In the genomic region with DNA sequence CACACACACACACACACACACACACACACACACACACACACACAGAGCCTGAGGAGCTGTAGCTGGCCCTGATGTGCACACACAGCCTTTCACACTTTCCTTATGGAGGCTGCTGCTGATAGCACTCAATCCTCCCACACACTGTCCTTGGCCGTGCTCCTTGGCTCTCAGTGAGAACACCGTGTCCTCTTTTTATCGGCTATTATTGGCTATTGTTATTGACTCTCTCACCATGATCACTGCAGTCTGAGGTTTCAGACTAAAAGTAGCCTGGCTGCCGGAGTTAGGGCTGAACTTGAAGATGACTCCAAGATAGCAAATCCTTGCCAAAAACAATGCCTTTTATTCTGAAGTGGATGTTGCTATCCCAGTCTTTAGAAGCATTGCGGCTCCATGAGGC, we compare ENCODE assay signal across 8 mouse cellular contexts. TPM values are rescaled to one million over a fixed set of nuclear protein-coding genes. Genes with fewer than 3 reads are reported as not detected.
DNase-seq lines count a peak whose midpoint lies in the region; ATAC-seq and TF ChIP-seq lines count a peak whose summit lies in the region.

No protein-coding gene starts in this region.

- peaks cover 8% of the 10 kb centered on the region; the same call in 1 of the 2 replicates for H3K4me1 ChIP-seq in forebrain, postnatal 0 days (ENCODE audit: insufficient read depth)
- H3K4me1 ChIP-seq in forebrain, embryonic 10.5 days = peaks cover 25% of the 10 kb centered on the region
- peaks cover 34% of the 10 kb centered on the region for H3K4me1 ChIP-seq in embryonic facial prominence, embryonic 14.5 days (ENCODE audit: control insufficient read depth, insufficient read depth, low read length)
- peaks cover 28% of the 10 kb centered on the region for H3K4me1 ChIP-seq in intestine, embryonic 14.5 days (replicated peaks; ENCODE audit: control insufficient read depth, insufficient read depth, low read length)
- H3K4me1 ChIP-seq in lung, embryonic 14.5 days (ENCODE audit: insufficient read depth) = peaks cover 20% of the 10 kb centered on the region

- no peak overlapping the region for H3K27ac ChIP-seq in forebrain, postnatal 0 days (ENCODE audit: low read depth, low read length)
- H3K27ac ChIP-seq in forebrain, embryonic 10.5 days = no peak overlapping the region
- H3K27ac ChIP-seq in embryonic facial prominence, embryonic 14.5 days (replicated peaks; ENCODE audit: low read depth, low read length) = peak overlapping the region; percentile 57; the same call in 1 of the 2 replicates
- no peak overlapping the region for H3K27ac ChIP-seq in intestine, embryonic 14.5 days (ENCODE audit: low read depth)
- no peak overlapping the region for H3K27ac ChIP-seq in lung, embryonic 14.5 days (ENCODE audit: low read depth)

- no peaks in the 10 kb centered on the region for H3K36me3 ChIP-seq in forebrain, postnatal 0 days (ENCODE audit: insufficient read depth)
- H3K36me3 ChIP-seq in forebrain, embryonic 10.5 days (replicated peaks) = no peaks in the 10 kb centered on the region
- no peaks in the 10 kb centered on the region for H3K36me3 ChIP-seq in embryonic facial prominence, embryonic 14.5 days (ENCODE audit: control insufficient read depth, insufficient read depth, low read length)
- no peaks in the 10 kb centered on the region for H3K36me3 ChIP-seq in intestine, embryonic 14.5 days (ENCODE audit: control insufficient read depth, insufficient read depth, low read length)
- no peaks in the 10 kb centered on the region for H3K36me3 ChIP-seq in lung, embryonic 14.5 days (ENCODE audit: insufficient read depth)

- no peak for TF ChIP-seq CTCF in forebrain, postnatal 0 days (IDR thresholded peaks at IDR 0.05; ENCODE audit: low read depth)
- no peak for TF ChIP-seq CTCF in lung, embryonic 14.5 days (IDR thresholded peaks at IDR 0.05; ENCODE audit: low read depth)

- no peak overlapping the region for H3K4me2 ChIP-seq in forebrain, postnatal 0 days (ENCODE audit: low read depth)
- H3K4me2 ChIP-seq in embryonic facial prominence, embryonic 14.5 days (ENCODE audit: low read depth, low read length) = no peak overlapping the region
- H3K4me2 ChIP-seq in intestine, embryonic 14.5 days (ENCODE audit: low read length) = no peak overlapping the region
- H3K4me2 ChIP-seq in lung, embryonic 14.5 days = no peak overlapping the region

- no peaks in the 10 kb centered on the region for H3K9me3 ChIP-seq in forebrain, postnatal 0 days (ENCODE audit: low read length)
- H3K9me3 ChIP-seq in forebrain, embryonic 10.5 days = no peaks in the 10 kb centered on the region
- H3K9me3 ChIP-seq in embryonic facial prominence, embryonic 14.5 days (ENCODE audit: control insufficient read depth, low read length) = no peaks in the 10 kb centered on the region
- no peaks in the 10 kb centered on the region for H3K9me3 ChIP-seq in intestine, embryonic 14.5 days (ENCODE audit: control insufficient read depth, low read length)
- H3K9me3 ChIP-seq in lung, embryonic 14.5 days (ENCODE audit: low read depth, low read length) = no peaks in the 10 kb centered on the region

- DNase-seq in forebrain, postnatal 0 days = peak; percentile 30
- DNase-seq in forebrain, embryonic 10.5 days (ENCODE audit: extremely low spot score, low spot score) = no peak
- DNase-seq in embryonic facial prominence, embryonic 14.5 days (ENCODE audit: low spot score) = peak; percentile 76
- no peak for DNase-seq in intestine, embryonic 14.5 days (ENCODE audit: low spot score)
- DNase-seq in lung, embryonic 14.5 days = peak; percentile 62

- H3K27me3 ChIP-seq in forebrain, postnatal 0 days (ENCODE audit: insufficient read depth, low read length) = no peaks in the 10 kb centered on the region
- H3K27me3 ChIP-seq in forebrain, embryonic 10.5 days (ENCODE audit: poor library complexity, severe bottlenecking) = no peaks in the 10 kb centered on the region
- no peaks in the 10 kb centered on the region for H3K27me3 ChIP-seq in embryonic facial prominence, embryonic 14.5 days (replicated peaks; ENCODE audit: control insufficient read depth, insufficient read depth, low read length)
- no peaks in the 10 kb centered on the region for H3K27me3 ChIP-seq in intestine, embryonic 14.5 days (replicated peaks; ENCODE audit: control insufficient read depth, insufficient read depth, low read length)
- H3K27me3 ChIP-seq in lung, embryonic 14.5 days (ENCODE audit: insufficient read depth, low read length) = no peaks in the 10 kb centered on the region

- H3K9ac ChIP-seq in forebrain, postnatal 0 days = no peak overlapping the region
- no peak overlapping the region for H3K9ac ChIP-seq in embryonic facial prominence, embryonic 14.5 days (ENCODE audit: low read depth, low read length)
- no peak overlapping the region for H3K9ac ChIP-seq in intestine, embryonic 14.5 days (ENCODE audit: low read length)
- H3K9ac ChIP-seq in lung, embryonic 14.5 days = no peak overlapping the region

- WGBS in forebrain, postnatal 0 days = 47% methylated on average over 5 of the region's 5 CpGs
- whole genome bisulfite sequencing in forebrain, embryonic 10.5 days = 80% methylated on average over 5 of the region's 5 CpGs
- WGBS in embryonic facial prominence, embryonic 14.5 days = 58% methylated on average over 5 of the region's 5 CpGs
- WGBS in intestine, embryonic 14.5 days = 47% methylated on average over 5 of the region's 5 CpGs
- 38% methylated on average over 5 of the region's 5 CpGs for WGBS in lung, embryonic 14.5 days

- no peak for ATAC-seq in forebrain, postnatal 0 days
- peak; percentile 8 for ATAC-seq in CD4-positive, CD25-positive, alpha-beta regulatory T cell, adult 4 months
- ATAC-seq in embryonic facial prominence, embryonic 14.5 days (ENCODE audit: low read depth) = no peak
- 0 out of 2 replicates have a peak, but pooled peaks have one; percentile 37 for ATAC-seq in intestine, embryonic 14.5 days (replicated peaks; ENCODE audit: low FRiP score, low TSS enrichment, low read depth)
- ATAC-seq in lung, embryonic 14.5 days (ENCODE audit: insufficient read depth) = no peak
- ATAC-seq in megakaryocyte-erythroid progenitor cell, adult 5-6 weeks (replicated peaks; ENCODE audit: low FRiP score, low TSS enrichment, poor library complexity, severe bottlenecking) = no peak
- ATAC-seq in activated CD4-positive, CD25-positive, alpha-beta regulatory T cell, adult 4 months = no peak

- no peak overlapping the region for H3K4me3 ChIP-seq in forebrain, postnatal 0 days (ENCODE audit: low read depth, low read length)
- no peak overlapping the region for H3K4me3 ChIP-seq in forebrain, embryonic 10.5 days
- H3K4me3 ChIP-seq in embryonic facial prominence, embryonic 14.5 days (ENCODE audit: low read depth, low read length) = no peak overlapping the region
- H3K4me3 ChIP-seq in intestine, embryonic 14.5 days (ENCODE audit: low read depth, low read length) = no peak overlapping the region
- no peak overlapping the region for H3K4me3 ChIP-seq in lung, embryonic 14.5 days (ENCODE audit: low read depth, low read length)

RNA-seq across cellular contexts. Expression of gene Spock2, which starts 24.1 kb away (rescaled TPM):
- total RNA-seq in forebrain, postnatal 0 days (2014; rRNA removed) = 156 and 215 TPM in 2 replicates
- polyA plus RNA-seq in forebrain, postnatal 0 days (2015; fragmentation: Nextera tagmentation; extraction: Ambion mirVana) = 50.7 and 84.8 TPM in 2 replicates
- polyA plus RNA-seq in forebrain, embryonic 10.5 days (2016; fragmentation: Nextera tagmentation; extraction: Ambion mirVana) = 3.2 and 3.5 TPM in 2 replicates
- 1 to 10 TPM; 5.9 to 6.7 TPM for polyA plus RNA-seq in CD4-positive, CD25-positive, alpha-beta regulatory T cell, adult 4 months (2017; shearing (Covaris generic))
- polyA plus RNA-seq in embryonic facial prominence, embryonic 14.5 days (2014; fragmentation: Nextera tagmentation; extraction: Ambion mirVana) = 8.8 and 10.0 TPM in 2 replicates
- 3.1 and 3.7 TPM in 2 replicates for polyA plus RNA-seq in intestine, embryonic 14.5 days (2014; fragmentation: Nextera tagmentation; extraction: Ambion mirVana)
- polyA plus RNA-seq in lung, embryonic 14.5 days (2014; fragmentation: Nextera tagmentation; extraction: Ambion mirVana) = 1.2 and 1.3 TPM in 2 replicates
- total RNA-seq in megakaryocyte-erythroid progenitor cell, adult 5-6 weeks (2014; fragmentation: Nextera tagmentation) = 0.11 and 0.57 TPM in 2 replicates
- total RNA-seq in megakaryocyte-erythroid progenitor cell, adult 5-6 weeks (2017) = 0.15 and 0.33 TPM in 2 replicates
- 1 to 10 TPM; 3.9 to 5.3 TPM for polyA plus RNA-seq in activated CD4-positive, CD25-positive, alpha-beta regulatory T cell, adult 4 months (2017; shearing (Covaris generic))

Comparison
In these comparisons a context has a peak if more than half of its experiments do, and no peak if none do; other contexts are left out.
1. DNase-seq: peak in forebrain, postnatal 0 days (single experiment), embryonic facial prominence, embryonic 14.5 days (single experiment) and lung, embryonic 14.5 days (single experiment); none in forebrain, embryonic 10.5 days (single experiment) and intestine, embryonic 14.5 days (single experiment).
2. ATAC-seq: peak in CD4-positive, CD25-positive, alpha-beta regulatory T cell, adult 4 months (single experiment) and intestine, embryonic 14.5 days (single experiment); none in forebrain, postnatal 0 days (single experiment), embryonic facial prominence, embryonic 14.5 days (single experiment), lung, embryonic 14.5 days (single experiment), megakaryocyte-erythroid progenitor cell, adult 5-6 weeks (single experiment) and activated CD4-positive, CD25-positive, alpha-beta regulatory T cell, adult 4 months (single experiment).